Mouse (Mus musculus) adipocyte (in vitro differentiated cells): ENCODE data around the gene Pjvk.
"Not testable (repeated sequence)": the region's sequence is repeated elsewhere in the genome, so short reads cannot be mapped to it uniquely, and the experiment has no call there.

Experiments
- DNase-seq: peaks from one replicate; pipeline ENCODE4 v3.0.0-alpha.2; 2016; ENCODE audit warnings: low spot score

Pjvk gene

DNA sequence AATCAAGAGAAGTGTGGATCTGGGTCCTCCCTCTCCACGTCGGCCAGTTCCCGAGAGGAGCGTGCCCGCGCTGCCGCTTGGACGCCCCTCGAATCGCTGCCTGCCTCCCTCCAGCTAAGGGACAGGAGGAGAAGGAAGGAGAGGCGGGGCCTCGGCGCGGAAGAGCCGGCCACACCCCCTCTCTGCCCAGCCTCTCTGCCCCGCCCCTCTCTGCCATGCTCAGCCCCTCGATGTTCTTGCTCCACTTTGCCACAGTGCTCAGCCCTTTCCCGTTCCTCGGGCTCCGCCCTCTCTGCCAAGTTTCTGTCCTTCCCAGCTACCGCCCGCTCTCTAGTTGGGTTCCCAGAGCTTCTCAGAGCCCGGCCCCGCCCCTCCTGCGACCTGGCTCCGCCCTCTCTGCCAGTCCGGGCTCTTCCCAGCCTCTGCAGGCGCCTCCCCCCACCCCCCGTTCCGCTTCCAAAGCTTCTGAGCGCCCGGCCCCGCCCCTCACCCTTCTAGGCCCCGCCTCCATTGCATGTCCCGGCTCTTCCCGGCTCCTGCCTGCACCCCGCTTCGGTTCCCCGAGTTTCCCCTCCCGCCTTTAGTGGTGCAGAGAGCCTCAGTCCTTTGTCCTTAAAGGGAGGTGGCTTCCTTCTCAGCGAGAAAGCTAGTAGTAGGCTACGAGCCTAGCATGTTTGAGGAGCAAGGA lies at the start of gene Pjvk, which contains the start of gene Prkra:
Gene Pjvk (plus strand): TSS at position 594 of the 688 bp plus-strand sequence.
Gene Prkra (minus strand): TSS at position 133 of the 688 bp plus-strand sequence.
- DNase-seq, result peak; percentile 100

DNA sequence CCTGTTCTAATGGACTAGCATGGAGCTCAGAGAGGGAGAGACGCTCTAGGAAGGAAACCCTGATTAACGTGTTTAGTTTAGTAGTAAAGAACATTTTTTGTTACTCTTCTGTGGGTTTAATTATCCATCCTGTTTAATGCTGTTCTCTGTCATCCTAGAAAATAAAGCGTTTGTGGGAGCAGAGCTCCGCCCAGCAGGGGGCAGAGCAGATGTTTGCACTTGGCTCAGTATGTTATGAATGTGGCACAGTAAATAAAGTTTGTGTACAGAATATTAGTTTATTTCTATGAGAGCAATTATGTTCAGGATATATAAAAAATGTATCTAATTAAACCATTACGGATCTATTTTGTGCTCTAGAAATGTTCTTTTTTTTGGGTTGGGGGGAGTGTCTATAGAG lies 49.1 kb upstream of the Pjvk start:
- no peak for DNase-seq

DNA sequence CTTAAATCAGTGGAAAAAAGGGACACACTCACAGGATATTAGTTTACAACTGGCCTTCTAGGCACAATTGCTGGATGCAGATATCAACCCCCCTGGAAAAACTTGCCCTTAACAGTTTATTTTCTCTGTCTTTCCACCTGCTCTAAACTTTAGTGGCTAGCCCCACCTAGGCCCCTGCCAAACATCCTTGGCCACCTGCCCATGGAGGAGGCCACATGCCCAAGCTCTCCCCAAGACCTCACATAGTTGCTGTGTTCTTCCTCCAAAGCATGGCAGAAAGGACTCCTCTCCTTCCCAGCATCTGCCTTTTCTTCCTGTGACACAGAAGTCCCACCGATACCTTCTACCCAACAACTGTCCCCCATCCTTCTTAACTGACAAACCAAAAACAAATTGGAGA lies 46.0 kb upstream of the Pjvk start:
- no peak for DNase-seq

DNA sequence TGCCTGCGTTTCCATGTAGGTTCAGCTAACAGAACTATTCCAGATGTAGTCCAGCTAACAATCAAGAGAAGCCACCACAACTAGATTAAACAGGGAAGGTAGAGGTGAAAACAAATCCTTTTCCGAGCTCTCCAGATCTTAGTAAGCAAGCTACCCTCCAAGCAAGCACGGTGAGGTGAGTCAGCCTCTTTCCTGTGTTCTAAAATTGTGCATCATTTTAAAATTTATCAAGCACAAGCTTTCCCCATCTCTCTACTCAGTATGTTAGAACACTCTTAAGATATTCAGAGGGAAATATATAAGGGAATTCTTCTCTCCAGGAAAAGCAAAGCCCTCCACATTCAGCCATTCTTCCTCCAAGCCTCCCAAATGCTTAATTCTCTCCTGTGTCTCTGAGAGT lies 41.6 kb upstream of the Pjvk start:
- no peak for DNase-seq

DNA sequence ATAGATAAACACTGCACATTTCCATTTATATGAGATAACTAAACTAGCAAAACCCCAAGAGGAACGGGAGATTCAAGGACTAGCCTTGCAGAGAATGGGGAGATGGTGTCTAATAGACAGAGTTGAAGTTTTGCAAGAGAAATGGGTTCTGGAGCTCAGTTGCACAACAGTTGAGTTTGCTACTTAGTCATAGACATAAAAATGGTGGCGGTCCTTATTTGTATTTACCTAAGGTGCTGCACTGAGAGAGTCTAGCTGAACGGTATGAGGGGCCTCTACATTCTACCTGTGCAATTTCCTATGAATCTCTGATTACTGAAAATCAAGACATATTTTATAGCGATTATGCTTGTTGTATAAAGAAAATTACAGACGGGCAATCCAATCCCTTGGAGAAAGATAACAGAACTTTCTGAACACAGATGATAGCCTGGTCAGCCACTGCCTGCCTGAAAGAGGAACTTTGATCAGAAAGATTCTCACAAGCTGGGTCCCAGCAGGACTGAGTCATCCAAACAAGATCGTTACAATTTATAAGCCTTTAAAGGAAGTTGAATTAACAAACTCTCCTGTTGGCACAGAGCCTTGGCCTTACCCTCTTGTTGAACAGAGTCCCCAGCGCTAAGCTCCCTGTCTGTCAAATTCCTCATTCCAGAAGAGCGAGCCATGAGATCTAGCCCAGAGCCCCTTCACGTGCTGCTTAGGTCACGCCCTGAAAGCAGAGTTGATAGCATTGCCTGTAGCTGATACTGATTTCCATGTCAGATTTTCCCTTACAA lies 37.8 kb upstream of the Pjvk start:
- DNase-seq, result peak; percentile 7

DNA sequence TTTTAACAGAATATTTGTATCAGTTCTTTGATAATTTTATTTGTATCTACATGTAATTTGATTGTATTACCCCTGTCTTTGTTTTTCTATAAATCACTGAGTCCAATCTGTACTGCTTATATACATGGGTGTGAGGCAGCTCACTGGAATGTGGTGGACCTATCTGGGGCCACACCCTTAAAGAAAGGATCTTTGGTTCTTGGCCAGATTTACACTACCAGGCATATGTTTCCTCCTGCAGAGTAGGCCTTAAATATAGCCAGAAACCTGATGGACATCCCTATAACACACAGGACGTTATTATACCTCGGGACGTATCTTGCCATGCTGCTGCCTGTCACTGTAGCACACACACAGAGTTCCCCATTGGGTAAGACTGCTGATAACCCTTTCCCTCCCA lies 36.3 kb upstream of the Pjvk start:
- DNase-seq, result no peak

DNA sequence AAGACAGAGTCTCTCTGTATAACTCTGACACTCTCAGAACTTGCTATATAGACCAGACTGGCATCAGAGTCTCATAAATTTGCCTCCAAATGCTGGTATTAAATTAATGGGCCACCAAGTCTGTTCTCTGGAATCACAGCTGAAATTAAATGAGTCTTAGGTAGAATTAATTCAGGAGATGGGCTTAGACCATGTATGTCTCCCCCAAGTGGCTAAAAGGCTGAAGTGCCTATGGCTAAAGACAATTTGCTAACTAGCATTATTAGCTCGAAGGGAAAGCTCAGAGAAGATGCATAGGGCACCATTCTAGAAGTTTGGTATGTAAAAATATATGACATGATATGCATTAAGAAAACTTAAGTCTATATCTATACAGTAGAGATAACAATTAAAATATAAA lies 30.2 kb upstream of the Pjvk start:
- peak; percentile 55 for DNase-seq

DNA sequence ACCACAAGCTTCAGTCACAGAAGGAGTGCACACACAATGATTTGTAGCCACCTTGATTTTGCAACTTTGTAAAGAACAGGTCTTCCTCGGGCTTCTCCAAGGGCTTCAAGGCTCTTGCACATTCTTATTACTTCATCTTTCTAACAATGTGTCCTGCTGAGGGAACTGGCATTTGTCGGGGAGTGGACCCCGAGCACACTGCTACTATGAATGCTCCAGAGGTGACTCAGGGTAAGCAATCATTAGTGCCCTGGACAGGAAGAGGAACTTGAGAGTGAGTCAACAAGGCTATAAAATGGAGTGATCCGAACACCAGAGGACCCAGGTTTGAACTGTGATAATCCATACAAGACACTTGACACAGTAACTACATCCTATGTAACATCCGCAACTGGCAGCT lies 28.1 kb upstream of the Pjvk start:
- DNase-seq, result no peak

DNA sequence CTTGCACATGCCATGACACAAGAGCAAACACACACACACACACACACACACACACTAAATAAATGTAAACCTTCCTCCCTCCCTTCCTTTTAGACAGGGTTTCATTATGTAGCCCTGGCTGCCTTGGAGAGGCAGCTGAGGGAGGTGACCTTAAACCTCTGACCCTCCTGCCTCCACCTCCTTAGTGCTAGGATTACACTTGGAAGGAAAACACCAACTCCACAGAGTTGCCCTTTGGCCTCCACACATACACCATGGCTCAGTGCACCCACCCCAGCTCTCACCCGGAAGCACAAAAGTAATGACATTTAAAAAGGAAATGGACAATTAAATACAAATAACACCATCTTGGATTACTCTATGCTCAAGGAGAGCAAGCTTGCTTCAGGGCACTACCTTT lies 26.6 kb upstream of the Pjvk start:
- no peak for DNase-seq

DNA sequence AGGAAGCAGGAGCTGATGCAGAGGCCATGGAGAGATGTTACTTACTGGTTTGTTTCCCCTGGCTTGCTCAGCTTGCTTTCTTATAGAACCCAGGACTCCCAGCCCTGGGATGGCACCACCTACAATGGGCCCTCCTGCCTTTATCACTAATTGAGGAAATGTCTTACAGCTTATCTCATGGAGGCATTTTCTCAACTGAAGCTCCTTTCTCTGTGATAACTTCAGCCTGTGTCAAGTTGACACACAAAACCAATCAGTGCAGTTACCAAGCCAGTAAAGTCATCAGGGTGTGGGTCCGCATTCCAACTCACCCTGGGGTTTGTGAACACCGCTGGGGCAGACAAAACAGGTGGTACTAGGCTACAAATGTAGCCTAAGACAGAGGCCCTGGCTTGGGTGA lies 26.0 kb upstream of the Pjvk start:
- not testable (repeated sequence) for DNase-seq

DNA sequence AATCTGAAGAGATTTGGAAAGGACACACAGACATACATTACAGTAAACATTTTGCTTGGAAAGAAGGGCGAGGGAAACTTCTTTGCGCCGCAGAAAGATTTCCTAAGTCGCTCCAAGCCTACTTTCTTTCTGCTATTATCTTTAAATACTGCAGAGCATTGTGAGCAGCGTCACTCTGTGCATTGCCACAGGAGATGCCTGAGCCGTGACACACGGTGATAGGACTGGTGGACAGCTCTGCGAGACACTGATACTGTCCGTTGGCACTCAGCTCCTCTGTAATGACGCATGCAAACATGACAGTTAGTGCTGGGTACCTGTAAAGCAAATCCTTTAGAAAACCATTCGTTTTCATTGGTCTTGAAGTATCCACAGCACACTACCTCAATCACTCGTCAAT lies 18.0 kb upstream of the Pjvk start:
- no peak for DNase-seq

DNA sequence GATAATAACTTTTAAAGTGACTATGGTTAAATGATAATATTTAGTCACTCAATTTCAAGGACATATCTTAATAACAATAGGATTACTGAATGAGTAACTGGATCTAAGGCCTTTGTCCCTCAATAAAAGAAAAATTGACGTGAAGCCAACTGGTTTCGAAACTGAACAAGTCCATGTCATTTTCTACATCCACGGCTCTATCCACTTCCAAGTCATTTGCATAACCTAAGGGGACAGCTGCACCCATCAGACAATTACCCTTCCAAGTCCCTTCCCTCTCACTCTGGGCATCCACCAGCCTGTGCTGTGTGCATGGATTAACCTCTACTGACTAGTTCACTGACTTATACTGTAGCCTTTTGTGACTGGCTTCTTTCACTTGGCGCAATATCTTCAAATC lies 16.7 kb upstream of the Pjvk start:
- DNase-seq, result peak; percentile 67

DNA sequence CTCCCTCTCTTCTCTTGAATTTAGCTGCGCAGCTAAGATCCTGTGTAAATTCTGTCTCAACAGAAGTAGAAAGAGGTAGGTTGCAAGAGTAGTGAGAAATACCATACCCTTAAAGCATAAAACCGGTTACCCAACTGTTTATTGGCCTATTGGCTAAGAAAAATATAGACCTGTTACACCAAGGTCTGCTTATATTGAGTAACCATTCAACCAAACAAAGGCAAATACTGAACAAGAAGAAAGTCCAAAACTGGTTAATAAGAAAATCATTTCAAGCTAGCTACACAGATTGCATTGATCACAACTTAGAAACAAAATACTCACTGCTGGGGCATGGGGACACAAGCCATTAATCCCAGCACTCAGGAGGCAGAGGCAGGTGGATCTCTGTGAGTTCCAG lies 8.6 kb upstream of the Pjvk start:
- DNase-seq, result no peak

DNA sequence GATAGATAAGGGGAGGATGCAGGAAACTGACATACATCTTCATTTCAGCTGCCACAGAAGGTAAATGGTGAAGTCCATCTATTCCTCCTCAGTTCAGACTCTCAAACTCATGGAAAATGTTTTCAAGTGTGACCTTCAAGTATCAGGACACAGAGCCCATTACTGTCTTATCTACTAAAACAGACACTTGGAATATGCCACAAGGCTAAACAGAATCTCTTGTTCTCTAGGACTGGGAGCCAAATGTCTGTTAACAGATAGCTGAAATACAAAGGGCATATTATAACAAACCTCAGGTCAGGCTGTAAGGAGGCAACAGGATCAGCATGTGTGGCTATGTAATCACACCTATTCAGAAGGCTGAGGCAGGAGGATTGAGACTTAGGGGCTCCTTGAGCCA lies 4.5 kb upstream of the Pjvk start:
- no peak for DNase-seq

DNA sequence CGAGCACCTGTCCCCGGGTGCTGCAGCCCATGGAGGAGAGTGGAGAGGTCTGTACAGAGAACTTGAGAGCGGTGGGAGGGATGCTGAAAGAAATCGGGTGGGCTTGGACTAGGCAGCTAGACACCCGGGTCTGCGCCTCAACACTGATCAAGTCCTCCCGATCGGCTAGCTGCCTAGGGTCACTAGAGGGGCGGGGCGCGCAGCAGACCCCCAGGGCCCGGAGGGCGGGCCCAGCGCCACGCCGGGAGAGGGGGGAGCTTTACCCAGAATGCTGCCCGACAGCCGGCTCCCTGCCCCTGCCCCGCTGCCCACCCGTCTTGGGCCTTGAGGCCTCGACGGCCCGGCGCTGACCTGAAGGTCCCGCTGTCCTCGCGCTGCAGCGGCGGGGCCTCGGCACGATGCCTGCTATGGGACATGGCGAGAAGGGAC lies 821 bp upstream of the Pjvk start:
- DNase-seq, result no peak

DNA sequence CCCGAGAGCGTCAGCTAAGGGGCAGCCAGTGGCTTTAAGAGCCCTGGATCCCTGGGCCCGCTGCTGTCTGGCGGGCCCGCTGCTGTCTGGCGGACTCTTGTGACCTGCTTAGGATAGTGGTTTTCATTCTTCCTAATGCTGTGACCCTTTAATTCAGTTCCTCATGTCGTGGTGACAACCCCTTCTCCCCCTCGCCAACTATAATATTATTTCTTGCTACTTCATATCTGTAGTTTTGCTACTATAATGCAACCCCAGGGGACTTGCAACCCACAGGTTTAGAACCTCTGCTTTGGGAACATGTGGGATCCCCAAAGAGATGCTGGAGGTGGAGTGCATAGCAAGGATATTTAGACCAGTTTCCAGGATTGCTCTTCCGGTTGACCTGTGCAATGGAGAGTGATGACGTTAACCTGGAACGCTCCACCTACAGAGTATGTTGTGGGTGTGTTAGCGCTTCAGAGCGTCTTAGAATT lies 428 bp downstream of the Pjvk start:
- no peak for DNase-seq

DNA sequence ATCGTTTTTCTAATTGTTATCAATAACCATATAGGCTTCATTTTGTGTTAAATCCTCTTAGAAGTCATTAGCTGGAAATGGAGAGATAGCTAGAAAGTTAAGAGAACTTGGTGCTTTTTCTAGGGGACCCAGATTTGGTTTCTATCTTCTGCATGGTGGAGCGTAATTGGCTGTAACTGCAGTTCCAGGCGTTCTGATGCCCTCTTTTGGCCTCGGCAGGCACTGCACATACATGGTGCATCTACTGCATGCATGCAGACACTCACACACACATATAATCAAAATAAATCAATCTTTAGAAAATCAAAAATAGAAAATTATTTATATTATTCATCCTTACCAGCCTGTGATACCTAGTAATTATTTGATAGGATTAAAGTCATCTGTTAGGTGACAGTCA lies 4.8 kb downstream of the Pjvk start:
- DNase-seq, result no peak

DNA sequence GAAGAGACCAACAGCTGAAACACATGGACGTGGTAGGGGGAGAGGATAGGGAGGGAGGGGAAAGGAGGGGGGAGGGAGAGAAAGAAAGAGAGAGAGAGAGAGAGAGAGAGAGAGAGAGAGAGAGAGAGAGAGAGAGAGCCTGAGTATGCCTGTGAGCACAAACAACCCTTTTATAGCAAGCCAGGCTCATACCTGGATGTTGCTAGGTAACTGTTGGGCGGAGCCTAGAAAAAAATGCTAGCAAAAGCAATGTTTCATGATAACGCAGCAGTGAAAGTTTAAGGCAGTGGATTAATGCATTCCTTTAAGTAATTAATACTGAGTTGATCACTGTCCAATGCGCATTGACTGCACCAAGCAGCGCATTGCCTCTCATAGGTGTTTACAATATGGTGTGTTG lies 6.4 kb downstream of the Pjvk start:
- DNase-seq, result no peak

DNA sequence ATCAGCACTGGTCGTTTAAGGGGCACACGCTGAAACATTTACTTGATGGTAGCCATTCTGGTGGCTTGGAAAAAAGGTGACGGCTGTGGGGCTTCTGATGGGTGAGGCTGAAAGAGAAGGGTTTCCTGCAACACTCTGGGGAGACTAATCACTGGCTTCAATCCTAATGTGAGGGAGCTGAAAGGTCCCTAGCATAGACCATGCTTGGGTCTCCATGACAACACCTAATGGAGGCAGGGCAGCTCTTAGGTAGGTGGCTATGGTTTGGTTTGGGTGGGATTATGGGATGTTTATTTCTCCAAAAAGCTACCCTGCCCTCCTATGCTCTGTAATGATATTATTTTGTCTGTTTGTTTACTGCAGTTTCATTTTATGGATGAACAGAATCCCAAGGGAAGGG lies 7.2 kb downstream of the Pjvk start:
- DNase-seq, result no peak

DNA sequence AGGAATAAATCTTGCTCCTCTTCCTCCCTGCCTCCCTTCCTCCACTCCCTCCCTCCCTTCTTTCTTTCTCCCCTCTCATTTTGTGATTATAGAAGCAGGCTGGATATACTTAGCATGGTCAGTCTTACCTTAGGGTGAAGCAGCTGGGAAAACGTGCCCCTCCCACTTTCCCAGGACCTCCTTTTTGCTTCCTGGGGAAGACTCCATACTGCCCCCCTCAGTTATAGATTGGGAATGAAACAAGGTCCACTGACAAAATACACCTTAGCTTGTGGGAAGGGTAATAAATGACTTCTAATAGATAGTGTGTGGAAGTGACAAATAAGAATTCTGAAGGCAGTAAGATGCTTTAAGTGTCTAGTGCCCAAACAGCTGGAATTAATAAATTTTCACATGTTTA lies 7.7 kb downstream of the Pjvk start:
- no peak for DNase-seq

DNA sequence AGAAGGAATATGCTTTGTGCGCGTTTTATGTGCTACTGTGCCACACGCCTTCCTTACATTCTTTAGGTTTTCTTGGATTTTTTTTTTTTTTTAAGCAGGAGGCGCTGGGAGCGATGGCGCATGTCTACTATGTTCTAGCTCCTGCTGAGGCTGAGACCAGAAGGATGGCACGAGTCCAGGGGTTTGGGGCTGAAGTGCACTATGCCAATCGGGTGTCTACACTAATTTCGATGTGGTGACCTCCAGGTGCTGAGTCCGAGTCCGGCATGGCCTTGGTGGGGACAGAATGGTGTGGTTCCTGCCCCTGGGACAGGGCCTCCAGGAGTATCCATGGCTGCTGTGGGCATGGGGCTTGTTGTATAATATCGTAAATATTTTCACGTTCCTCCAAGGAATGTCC lies 10.3 kb downstream of the Pjvk start:
- DNase-seq, result no peak

DNA sequence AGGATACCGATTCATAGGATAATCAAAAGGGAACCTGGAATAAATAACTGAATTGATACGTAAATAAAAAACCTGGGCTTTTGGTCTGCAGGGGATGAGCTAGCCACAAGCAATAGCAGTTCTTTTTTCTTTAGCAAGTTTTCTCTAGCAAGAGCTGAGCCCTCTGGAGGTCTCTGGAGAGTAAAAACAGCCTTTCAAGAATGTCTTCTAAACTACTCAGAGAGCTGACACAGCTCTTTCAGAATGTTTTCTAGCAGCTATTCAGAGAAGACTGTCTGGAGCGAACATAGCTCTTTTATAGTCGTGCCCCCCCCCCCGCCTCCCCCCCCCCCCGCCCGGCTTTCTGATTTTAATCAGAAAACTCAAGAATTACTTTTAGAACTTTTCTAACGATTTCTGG lies 11.1 kb downstream of the Pjvk start:
- DNase-seq, result no peak

DNA sequence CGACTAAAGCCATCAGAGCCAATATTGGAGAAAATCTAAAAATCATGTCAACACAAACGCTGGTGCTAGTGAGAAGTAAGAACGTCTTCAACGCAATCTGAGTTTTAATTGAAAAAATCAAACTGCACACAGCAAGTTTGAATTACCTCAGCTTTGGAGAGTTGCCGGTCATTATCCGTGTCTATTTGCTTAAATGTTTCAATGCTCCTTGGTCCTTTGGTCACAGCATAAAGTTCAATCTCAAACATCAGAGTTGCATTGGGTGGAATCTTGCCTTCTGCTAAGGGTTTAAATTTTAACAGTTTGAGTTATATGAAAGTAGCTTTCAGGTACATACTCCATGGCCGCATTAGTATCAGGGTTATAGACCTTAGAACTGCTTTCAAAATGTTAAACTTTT lies 17.3 kb downstream of the Pjvk start:
- no peak for DNase-seq

DNA sequence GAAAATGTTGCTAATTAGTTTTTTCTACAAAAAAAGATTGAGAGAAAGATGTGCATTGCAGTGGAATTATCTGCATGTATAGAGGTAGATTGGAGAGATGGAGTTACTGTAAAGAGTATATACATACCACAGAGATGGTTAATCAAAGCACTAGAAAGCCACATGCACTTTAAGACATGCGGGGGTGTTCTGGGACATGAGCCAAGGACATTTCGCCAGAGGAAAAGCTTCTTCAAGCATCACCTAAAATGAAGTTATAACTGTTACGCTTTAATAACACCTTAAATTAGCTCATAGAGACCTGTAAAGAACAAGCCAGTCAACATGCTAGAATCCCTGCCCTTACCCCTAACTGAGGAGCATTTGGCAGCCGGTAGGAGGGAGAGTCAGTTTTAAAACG lies 18.9 kb downstream of the Pjvk start:
- DNase-seq, result no peak
